Mouse (Mus musculus): ENCODE measurements around the gene Cadm4. TPM values are rescaled to one million over a fixed set of nuclear protein-coding genes. Genes with fewer than 3 reads are reported as not detected.

The Cadm4 gene
- polyA plus RNA-seq, 1 experiment from 2014 or later: 1.9 TPM

DNA sequence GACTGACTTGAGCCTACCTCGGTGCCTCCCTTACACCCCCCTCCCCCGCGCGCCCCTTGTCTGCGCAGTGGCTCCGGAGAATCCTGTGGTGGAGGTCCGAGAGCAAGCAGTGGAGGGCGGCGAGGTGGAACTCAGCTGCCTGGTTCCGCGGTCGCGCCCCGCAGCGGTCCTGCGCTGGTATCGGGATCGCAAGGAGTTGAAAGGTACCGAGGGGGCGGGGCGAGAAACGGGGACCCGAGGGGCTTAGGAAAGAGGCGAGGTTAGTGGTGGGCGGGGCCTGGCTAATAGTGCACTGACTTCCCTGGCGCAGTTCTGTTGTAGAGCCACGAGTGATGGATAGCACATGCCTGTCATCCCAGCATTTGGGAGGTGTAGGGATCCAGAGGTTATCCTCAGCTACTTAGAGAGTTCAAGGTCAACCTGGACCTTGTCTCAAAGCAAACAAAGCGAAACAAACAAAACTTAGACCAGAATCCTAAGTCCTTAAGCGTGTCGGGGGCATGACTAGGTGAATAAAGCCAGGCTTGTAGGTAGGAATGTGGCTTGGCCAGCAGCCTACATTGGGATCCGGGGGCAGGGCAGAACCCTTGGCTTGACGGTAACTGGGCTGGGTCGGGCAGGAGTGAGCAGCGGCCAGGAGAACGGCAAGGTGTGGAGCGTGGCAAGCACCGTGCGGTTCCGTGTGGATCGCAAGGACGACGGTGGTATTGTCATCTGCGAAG lies 18.2 kb downstream of the Cadm4 start:
- ATAC-seq (replicated peaks; ENCODE audit: insufficient number of reproducible peaks, low FRiP score, low TSS enrichment, low read depth) (peak; percentile 61), DNase-seq (ENCODE audit: low spot score) (peak; percentile 63)
- no peaks in the 10 kb centered on the region for H3K9me3 ChIP-seq (replicated peaks; ENCODE audit: control insufficient read depth, low read length)
- peaks cover 2% of the 10 kb centered on the region; the same call in 1 of the 2 replicates for H3K4me1 ChIP-seq (ENCODE audit: control insufficient read depth, insufficient read depth, low read length)
- WGBS: 14% methylated on average over 42 of the region's 43 CpGs
- H3K36me3 ChIP-seq (replicated peaks; ENCODE audit: control insufficient read depth, insufficient read depth, low read depth, low read length): no peaks in the 10 kb centered on the region
- no peak overlapping the region for H3K27ac ChIP-seq (replicated peaks; ENCODE audit: low read depth, low read length)
- peak overlapping the region; percentile 24; the same call in 1 of the 2 replicates for H3K4me3 ChIP-seq (ENCODE audit: low read depth, low read length)
- H3K9ac ChIP-seq (replicated peaks; ENCODE audit: low read length): peak overlapping the region; percentile 47
- H3K4me2 ChIP-seq (ENCODE audit: low read depth, low read length): peak overlapping the region; percentile 59
- H3K27me3 ChIP-seq (ENCODE audit: control insufficient read depth, insufficient read depth, low read length): peaks cover 23% of the 10 kb centered on the region

DNA sequence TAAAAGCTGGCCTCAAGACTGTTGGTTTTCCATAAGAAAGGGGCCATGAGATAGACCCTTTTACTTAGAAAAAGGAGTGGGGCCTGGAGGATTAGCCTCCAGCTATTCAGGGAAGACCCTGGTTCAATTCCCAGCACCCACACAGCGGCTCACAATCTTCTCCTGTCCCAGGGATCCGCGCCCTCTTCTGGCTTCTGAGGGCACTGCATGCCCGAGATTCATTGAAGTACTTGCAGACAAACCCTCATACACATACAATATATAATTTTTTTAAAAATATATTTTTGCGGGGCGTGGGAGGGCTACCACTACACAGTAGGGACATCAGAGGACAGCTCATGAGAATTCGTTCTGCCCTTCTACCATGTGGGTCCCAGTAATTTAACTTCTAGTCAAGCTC lies 19.1 kb downstream of the Cadm4 start:
- WGBS: 17% methylated on average over 7 of the region's 7 CpGs
- Histone ChIP-seq H3K9ac (replicated peaks; ENCODE audit: low read length) (no peak overlapping the region), H3K27ac (replicated peaks; ENCODE audit: low read depth, low read length) (no peak overlapping the region), H3K9me3 (replicated peaks; ENCODE audit: control insufficient read depth, low read length) (no peaks in the 10 kb centered on the region), H3K4me3 (ENCODE audit: low read depth, low read length) (no peak overlapping the region), H3K36me3 (replicated peaks; ENCODE audit: control insufficient read depth, insufficient read depth, low read depth, low read length) (no peaks in the 10 kb centered on the region), H3K27me3 (ENCODE audit: control insufficient read depth, insufficient read depth, low read length) (peaks cover 23% of the 10 kb centered on the region), H3K4me1 (ENCODE audit: control insufficient read depth, insufficient read depth, low read length) (peaks cover 2% of the 10 kb centered on the region; the same call in 1 of the 2 replicates), H3K4me2 (ENCODE audit: low read depth, low read length) (no peak overlapping the region)
- DNase-seq (ENCODE audit: low spot score): peak; percentile 56
- ATAC-seq (replicated peaks; ENCODE audit: insufficient number of reproducible peaks, low FRiP score, low TSS enrichment, low read depth): no peak

DNA sequence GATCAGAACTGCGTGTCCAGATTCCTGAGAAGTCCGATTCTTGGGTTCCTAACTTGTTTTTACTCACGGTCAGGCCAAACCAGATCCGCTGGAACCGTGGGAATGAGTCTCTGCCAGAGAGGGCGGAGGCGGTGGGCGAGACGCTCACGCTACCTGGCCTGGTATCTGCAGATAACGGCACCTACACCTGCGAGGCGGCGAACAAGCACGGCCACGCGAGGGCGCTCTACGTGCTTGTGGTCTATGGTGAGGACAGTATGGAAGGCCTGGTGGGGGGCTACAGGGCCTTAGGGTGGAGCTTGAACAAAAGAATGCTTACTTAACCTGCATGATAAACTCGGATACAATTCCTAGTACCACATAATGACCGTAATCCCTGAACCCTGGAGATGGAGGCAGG lies 19.7 kb downstream of the Cadm4 start:
- Histone ChIP-seq H3K9ac (replicated peaks; ENCODE audit: low read length) (no peak overlapping the region), H3K9me3 (replicated peaks; ENCODE audit: control insufficient read depth, low read length) (no peaks in the 10 kb centered on the region), H3K36me3 (replicated peaks; ENCODE audit: control insufficient read depth, insufficient read depth, low read depth, low read length) (no peaks in the 10 kb centered on the region), H3K4me3 (ENCODE audit: low read depth, low read length) (no peak overlapping the region), H3K4me1 (ENCODE audit: control insufficient read depth, insufficient read depth, low read length) (peaks cover 2% of the 10 kb centered on the region; the same call in 1 of the 2 replicates), H3K27ac (replicated peaks; ENCODE audit: low read depth, low read length) (no peak overlapping the region), H3K4me2 (ENCODE audit: low read depth, low read length) (no peak overlapping the region), H3K27me3 (ENCODE audit: control insufficient read depth, insufficient read depth, low read length) (peaks cover 23% of the 10 kb centered on the region)
- WGBS: 41% methylated on average over 21 of the region's 21 CpGs
- ATAC-seq (replicated peaks; ENCODE audit: insufficient number of reproducible peaks, low FRiP score, low TSS enrichment, low read depth) (no peak), DNase-seq (ENCODE audit: low spot score) (no peak)

DNA sequence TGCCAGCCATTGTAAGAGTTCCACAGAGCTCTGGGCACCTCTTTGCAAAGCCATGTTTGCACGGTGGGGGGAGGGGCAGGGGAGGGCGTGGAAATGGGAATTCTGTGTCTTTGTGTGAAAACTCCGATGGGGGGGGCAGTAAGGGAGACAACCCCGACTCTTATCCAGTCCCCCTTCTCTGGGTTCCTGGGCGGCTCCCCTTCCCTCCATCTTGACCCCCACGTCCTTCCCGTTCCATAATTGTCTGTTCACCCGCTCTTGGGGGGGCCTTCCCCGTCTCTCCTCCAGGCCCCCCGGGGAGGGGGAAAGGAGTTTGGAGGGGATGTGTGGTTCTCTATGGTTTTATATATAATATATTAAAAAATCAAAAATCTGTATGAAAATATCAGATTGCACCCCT lies 22.2 kb downstream of the Cadm4 start:
- DNase-seq (ENCODE audit: low spot score): no peak
- WGBS: 37% methylated on average over 9 of the region's 10 CpGs
- Histone ChIP-seq H3K27ac (replicated peaks; ENCODE audit: low read depth, low read length) (no peak overlapping the region), H3K9ac (replicated peaks; ENCODE audit: low read length) (no peak overlapping the region), H3K4me2 (ENCODE audit: low read depth, low read length) (peak overlapping the region; percentile 4; the same call in 1 of the 2 replicates), H3K9me3 (replicated peaks; ENCODE audit: control insufficient read depth, low read length) (no peaks in the 10 kb centered on the region), H3K4me1 (ENCODE audit: control insufficient read depth, insufficient read depth, low read length) (peaks cover 2% of the 10 kb centered on the region; the same call in 1 of the 2 replicates), H3K27me3 (ENCODE audit: control insufficient read depth, insufficient read depth, low read length) (peaks cover 17% of the 10 kb centered on the region), H3K4me3 (ENCODE audit: low read depth, low read length) (no peak overlapping the region), H3K36me3 (replicated peaks; ENCODE audit: control insufficient read depth, insufficient read depth, low read depth, low read length) (no peaks in the 10 kb centered on the region)
- ATAC-seq (replicated peaks; ENCODE audit: insufficient number of reproducible peaks, low FRiP score, low TSS enrichment, low read depth): no peak

DNA sequence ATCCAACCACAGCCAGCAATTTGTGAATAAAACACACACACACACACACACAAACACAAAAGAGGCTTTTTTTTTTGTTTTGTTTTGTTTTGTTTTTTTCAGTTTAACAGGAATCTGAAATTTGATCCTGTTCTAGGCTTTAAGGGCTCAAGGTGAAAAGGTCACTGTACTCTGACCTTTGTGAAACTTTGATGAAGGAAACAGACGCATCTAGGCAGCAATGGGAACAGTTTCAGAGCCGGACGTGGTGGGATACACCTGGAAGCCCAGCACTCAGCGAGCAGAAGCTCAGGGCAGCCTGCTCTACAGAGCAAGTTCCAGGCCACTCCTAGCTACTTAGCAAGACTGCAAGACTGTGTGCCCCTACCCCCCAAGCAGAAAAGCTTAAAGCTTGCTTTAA lies 23.0 kb downstream of the Cadm4 start:
- Histone ChIP-seq H3K36me3 (replicated peaks; ENCODE audit: control insufficient read depth, insufficient read depth, low read depth, low read length) (no peaks in the 10 kb centered on the region), H3K27ac (replicated peaks; ENCODE audit: low read depth, low read length) (no peak overlapping the region), H3K4me3 (ENCODE audit: low read depth, low read length) (no peak overlapping the region), H3K9me3 (replicated peaks; ENCODE audit: control insufficient read depth, low read length) (no peaks in the 10 kb centered on the region), H3K9ac (replicated peaks; ENCODE audit: low read length) (no peak overlapping the region), H3K4me2 (ENCODE audit: low read depth, low read length) (no peak overlapping the region), H3K4me1 (ENCODE audit: control insufficient read depth, insufficient read depth, low read length) (no peaks in the 10 kb centered on the region; the same call in 1 of the 2 replicates), H3K27me3 (ENCODE audit: control insufficient read depth, insufficient read depth, low read length) (peaks cover 9% of the 10 kb centered on the region)
- no peak for ATAC-seq (replicated peaks; ENCODE audit: insufficient number of reproducible peaks, low FRiP score, low TSS enrichment, low read depth)
- WGBS: 7% methylated on average over 4 of the region's 4 CpGs
- no peak for DNase-seq (ENCODE audit: low spot score)

DNA sequence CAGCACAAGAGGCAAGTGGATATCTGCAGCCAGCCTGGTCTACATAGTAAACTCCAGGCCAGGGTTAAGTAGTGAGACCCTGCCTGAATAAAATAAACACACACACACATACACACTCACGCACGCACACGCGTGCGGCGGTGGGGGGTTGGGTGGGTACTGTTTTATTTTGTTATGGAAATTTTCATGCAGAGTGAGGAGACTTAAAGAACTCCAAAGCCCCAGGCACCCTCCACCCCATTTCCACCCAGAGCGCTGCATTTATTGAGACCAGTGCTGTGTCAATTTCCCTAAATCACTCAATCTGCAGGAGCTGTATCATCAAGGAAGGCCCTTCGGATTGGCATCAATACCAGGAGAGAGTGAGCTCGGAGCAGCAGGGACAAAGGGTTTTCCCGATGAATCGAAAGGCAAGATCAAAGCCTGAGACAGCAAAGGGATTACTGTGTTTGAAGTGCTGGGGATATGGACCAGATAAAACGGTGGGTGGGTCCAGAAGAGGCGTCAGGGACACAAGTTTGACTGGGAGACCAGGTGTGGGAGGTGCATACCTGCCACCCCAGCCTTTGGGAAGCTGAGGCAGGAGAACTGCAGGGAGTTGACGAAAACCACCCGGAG lies 23.7 kb downstream of the Cadm4 start:
- H3K27ac ChIP-seq (replicated peaks; ENCODE audit: low read depth, low read length): no peak overlapping the region
- ATAC-seq (replicated peaks; ENCODE audit: insufficient number of reproducible peaks, low FRiP score, low TSS enrichment, low read depth) (no peak), DNase-seq (ENCODE audit: low spot score) (no peak)
- H3K36me3 ChIP-seq (replicated peaks; ENCODE audit: control insufficient read depth, insufficient read depth, low read depth, low read length): no peaks in the 10 kb centered on the region
- no peaks in the 10 kb centered on the region; the same call in 1 of the 2 replicates for H3K4me1 ChIP-seq (ENCODE audit: control insufficient read depth, insufficient read depth, low read length)
- H3K27me3 ChIP-seq (ENCODE audit: control insufficient read depth, insufficient read depth, low read length): peaks cover 3% of the 10 kb centered on the region; the same call in 1 of the 2 replicates
- H3K9ac ChIP-seq (replicated peaks; ENCODE audit: low read length): no peak overlapping the region
- H3K4me2 ChIP-seq (ENCODE audit: low read depth, low read length): no peak overlapping the region
- 21% methylated on average over 15 of the region's 15 CpGs for WGBS
- no peak overlapping the region for H3K4me3 ChIP-seq (ENCODE audit: low read depth, low read length)
- H3K9me3 ChIP-seq (replicated peaks; ENCODE audit: control insufficient read depth, low read length): no peaks in the 10 kb centered on the region

DNA sequence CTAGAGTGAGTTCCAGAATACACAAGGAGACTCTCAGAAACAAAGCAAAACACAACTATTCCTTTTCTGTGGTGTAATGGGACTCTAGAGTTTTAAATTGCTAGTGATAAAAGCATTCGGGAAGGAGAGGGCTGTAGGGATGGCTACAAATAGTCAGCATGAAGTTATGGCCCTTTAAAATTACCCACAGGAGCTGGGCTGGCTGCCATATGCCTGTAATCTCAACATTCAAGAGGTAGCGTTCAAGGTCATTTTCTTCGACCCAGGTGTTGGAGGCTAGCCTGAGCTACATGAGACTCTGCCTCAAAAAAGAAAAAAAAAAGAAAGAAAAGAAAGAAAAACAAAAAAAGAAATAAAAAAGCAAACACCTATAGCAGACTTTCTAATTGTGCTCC lies 24.2 kb downstream of the Cadm4 start:
- Histone ChIP-seq H3K27me3 (ENCODE audit: control insufficient read depth, insufficient read depth, low read length) (no peaks in the 10 kb centered on the region), H3K36me3 (replicated peaks; ENCODE audit: control insufficient read depth, insufficient read depth, low read depth, low read length) (no peaks in the 10 kb centered on the region; the same call in 1 of the 2 replicates), H3K4me1 (ENCODE audit: control insufficient read depth, insufficient read depth, low read length) (no peaks in the 10 kb centered on the region; the same call in 1 of the 2 replicates), H3K4me2 (ENCODE audit: low read depth, low read length) (no peak overlapping the region; the same call in 1 of the 2 replicates), H3K9me3 (replicated peaks; ENCODE audit: control insufficient read depth, low read length) (no peaks in the 10 kb centered on the region), H3K9ac (replicated peaks; ENCODE audit: low read length) (no peak overlapping the region), H3K27ac (replicated peaks; ENCODE audit: low read depth, low read length) (no peak overlapping the region), H3K4me3 (ENCODE audit: low read depth, low read length) (no peak overlapping the region)
- WGBS: 16% methylated on average over 3 of the region's 3 CpGs
- DNase-seq (ENCODE audit: low spot score): no peak
- ATAC-seq (replicated peaks; ENCODE audit: insufficient number of reproducible peaks, low FRiP score, low TSS enrichment, low read depth): no peak

DNA sequence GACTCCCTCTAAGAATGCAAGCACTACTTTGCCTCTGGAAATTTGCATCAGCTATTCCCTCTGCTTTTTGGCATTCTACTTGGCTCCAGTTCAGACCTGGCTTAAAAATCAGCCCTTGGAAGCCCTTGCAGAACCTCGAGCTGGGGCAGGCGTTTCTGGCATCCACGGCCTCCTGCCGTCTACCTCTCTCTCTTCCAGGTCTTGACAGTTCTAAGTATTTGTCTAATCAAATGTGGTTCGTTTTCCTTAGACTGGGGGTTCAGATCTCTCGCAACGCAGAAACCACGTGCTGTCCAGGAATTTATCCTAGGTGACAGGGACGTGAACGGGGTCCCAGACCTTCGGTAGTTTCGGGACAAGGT lies 24.6 kb downstream of the Cadm4 start:
- DNase-seq (ENCODE audit: low spot score): no peak
- H3K4me1 ChIP-seq (ENCODE audit: control insufficient read depth, insufficient read depth, low read length): no peaks in the 10 kb centered on the region; the same call in 1 of the 2 replicates
- no peaks in the 10 kb centered on the region; the same call in 1 of the 2 replicates for H3K36me3 ChIP-seq (replicated peaks; ENCODE audit: control insufficient read depth, insufficient read depth, low read depth, low read length)
- H3K4me2 ChIP-seq (ENCODE audit: low read depth, low read length): peak overlapping the region; percentile 74
- H3K9me3 ChIP-seq (replicated peaks; ENCODE audit: control insufficient read depth, low read length): no peaks in the 10 kb centered on the region
- under 1% methylated on average over 12 of the region's 12 CpGs for WGBS
- no peaks in the 10 kb centered on the region for H3K27me3 ChIP-seq (ENCODE audit: control insufficient read depth, insufficient read depth, low read length)
- H3K27ac ChIP-seq (replicated peaks; ENCODE audit: low read depth, low read length): peak overlapping the region; percentile 97
- ATAC-seq (replicated peaks; ENCODE audit: insufficient number of reproducible peaks, low FRiP score, low TSS enrichment, low read depth): peak; percentile 8; the same call in 1 of the 2 replicates
- H3K9ac ChIP-seq (replicated peaks; ENCODE audit: low read length): peak overlapping the region; percentile 97
- peak overlapping the region; percentile 68 for H3K4me3 ChIP-seq (ENCODE audit: low read depth, low read length)
